Mouse (Mus musculus) B cell, adult 67 days (primary cell): ENCODE data around the gene B3galt6. TPM values are rescaled to one million over a fixed set of nuclear protein-coding genes. Genes with fewer than 3 reads are reported as not detected.

Experiments
- total RNA-seq, 2 experiments: library from RNA; stranded (reverse); gene quantifications; 4 replicates each; pipeline ENCODE4 v1.2.4; 2023

B3galt6 gene
- total RNA-seq, result 1 to 10 TPM; 2.9 to 3.8 TPM

GRCm38 (mm10) chr4:155992241-155992905, at the start of gene B3galt6, which contains the start of gene Sdf4:
B3galt6 (minus strand) TSS chr4:155992649.
Sdf4 (plus strand) TSS chr4:155992872.

GRCm38 (mm10) chr4:156026013-156026412, 33.6 kb upstream of the B3galt6 start, which contains the start of gene Tnfrsf18:
Tnfrsf18 (plus strand) TSS chr4:156026164.

GRCm38 (mm10) chr4:156013637-156014036, 21.2 kb upstream of the B3galt6 start, which contains the start of gene Tnfrsf4:
Tnfrsf4 (plus strand) TSS chr4:156013843.

GRCm38 (mm10) chr4:155962167-155962971, 30.1 kb downstream of the B3galt6 start, which contains the start of gene C1qtnf12:
C1qtnf12 (plus strand) TSS chr4:155962318.

GRCm38 (mm10) chr4:155943534-155944249, 48.8 kb downstream of the B3galt6 start, which contains the start of gene Ube2j2:
Ube2j2 (plus strand) TSS chr4:155943831.

Other genes with a start within 250 kb of the B3galt6 start
- gene Atad3a, start 231.6 kb downstream of the B3galt6 start, total RNA-seq, result 10 to 100 TPM; 49.7 to 54.5 TPM
- not detected for gene Vwa1, start 218.0 kb downstream of the B3galt6 start, total RNA-seq
- gene Tmem88b, start 206.8 kb downstream of the B3galt6 start, total RNA-seq, result not detected
- not detected for gene Ankrd65, start 202.2 kb downstream of the B3galt6 start, total RNA-seq
- gene Mrpl20, start 189.8 kb downstream of the B3galt6 start, total RNA-seq, result 10 to 100 TPM; 36.1 to 46.0 TPM
- gene Ccnl2, start 180.2 kb downstream of the B3galt6 start, total RNA-seq, result 100 to 1,000 TPM; 234 to 257 TPM
- gene Aurkaip1, start 161.4 kb downstream of the B3galt6 start, total RNA-seq, result 10 to 100 TPM; 69.6 to 73.2 TPM
- 10 to 100 TPM; 11.4 to 16.3 TPM for gene Mxra8, start 153.0 kb downstream of the B3galt6 start, total RNA-seq
- 10 to 100 TPM; 63.8 to 68.9 TPM for gene Dvl1, start 145.2 kb downstream of the B3galt6 start, total RNA-seq
- gene Tas1r3, start 129.3 kb downstream of the B3galt6 start, total RNA-seq, result 1 to 10 TPM; 1.3 to 2.1 TPM
- gene Cptp, start 123.2 kb downstream of the B3galt6 start, total RNA-seq, result 10 to 100 TPM; 13.3 to 18.2 TPM
- gene Ints11, start 123.1 kb downstream of the B3galt6 start, total RNA-seq, result 10 to 100 TPM; 56.0 to 56.7 TPM
- 10 to 100 TPM; 24.5 to 24.6 TPM for gene Pusl1, start 100.9 kb downstream of the B3galt6 start, total RNA-seq
- 10 to 100 TPM; 68.7 to 74.2 TPM for gene Acap3, start 100.8 kb downstream of the B3galt6 start, total RNA-seq
- 100 to 1,000 TPM in 1 of 2 experiments, 10 to 100 TPM in 1; 98.5 to 126 TPM for gene Ube2j2, start 48.8 kb downstream of the B3galt6 start, total RNA-seq
- 1 to 10 TPM; 3.7 to 3.9 TPM for gene C1qtnf12, start 30.3 kb downstream of the B3galt6 start, total RNA-seq
- 100 to 1,000 TPM; 124 to 134 TPM for gene Sdf4, start 223 bp upstream of the B3galt6 start, total RNA-seq
- 10 to 100 TPM in 1 of 2 experiments, 1 to 10 TPM in 1; 3.7 to 11.2 TPM for gene Tnfrsf4, start 21.2 kb upstream of the B3galt6 start, total RNA-seq
- 10 to 100 TPM; 15.0 to 17.0 TPM for gene Tnfrsf18, start 33.5 kb upstream of the B3galt6 start, total RNA-seq
- not detected for gene Ttll10, start 66.8 kb upstream of the B3galt6 start, total RNA-seq
- gene 9430015G10Rik, start 117.3 kb upstream of the B3galt6 start, total RNA-seq, result 10 to 100 TPM; 67.6 to 67.9 TPM
- gene Rnf223, start 137.9 kb upstream of the B3galt6 start, total RNA-seq, result 1 to 10 TPM; 1.7 to 1.8 TPM
- 1 to 10 TPM; 1.8 to 4.1 TPM for gene Agrn, start 204.8 kb upstream of the B3galt6 start, total RNA-seq
- 1 to 10 TPM; 6.6 to 7.7 TPM for gene Isg15, start 208.2 kb upstream of the B3galt6 start, total RNA-seq
- gene AW011738, start 210.7 kb upstream of the B3galt6 start, total RNA-seq, result 1 to 10 TPM; 9.3 TPM
- gene Perm1, start 223.2 kb upstream of the B3galt6 start, total RNA-seq, result under 1 TPM; 0.24 to 0.44 TPM
- gene Plekhn1, start 242.2 kb upstream of the B3galt6 start, total RNA-seq, result 10 to 100 TPM; 40.3 to 46.7 TPM
- gene Noc2l, start 243.4 kb upstream of the B3galt6 start, total RNA-seq, result 10 to 100 TPM; 91.8 to 99.4 TPM